Comparison of ENCODE assay signal across 8 mouse cellular contexts in the genomic region with DNA sequence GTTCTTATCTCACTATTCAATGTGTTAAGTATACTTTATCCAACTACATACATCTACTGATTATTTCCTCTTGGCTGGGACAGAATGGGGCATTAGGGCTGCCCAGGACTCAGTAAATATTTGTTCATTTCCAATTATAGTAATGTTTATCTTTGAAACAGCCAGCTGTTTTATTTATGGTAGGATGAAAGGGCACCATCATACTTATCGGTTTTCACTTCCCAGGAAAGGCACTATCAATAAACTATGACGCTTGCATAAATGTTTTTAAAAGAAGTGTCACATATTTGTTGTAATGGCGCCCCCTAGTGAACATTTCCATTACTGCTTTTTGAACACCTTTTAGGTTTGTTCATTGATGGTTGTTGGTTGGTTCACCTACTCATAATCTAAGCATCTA. TPM values are rescaled to one million over a fixed set of nuclear protein-coding genes. Genes with fewer than 3 reads are reported as not detected.
DNase-seq lines count a peak whose midpoint lies in the region; ATAC-seq and TF ChIP-seq lines count a peak whose summit lies in the region.

No protein-coding gene starts in this region.

- no peaks in the 10 kb centered on the region for H3K9me3 ChIP-seq in limb, embryonic 11.5 days (ENCODE audit: control insufficient read depth, low read length)
- no peaks in the 10 kb centered on the region for H3K9me3 ChIP-seq in limb, embryonic 10.5 days (replicated peaks)
- no peaks in the 10 kb centered on the region for H3K9me3 ChIP-seq in intestine, postnatal 0 days (ENCODE audit: control insufficient read depth)
- no peaks in the 10 kb centered on the region for H3K9me3 ChIP-seq in stomach, embryonic 15.5 days

- H3K36me3 ChIP-seq in limb, embryonic 11.5 days (ENCODE audit: control insufficient read depth, insufficient read depth, low read length): no peaks in the 10 kb centered on the region
- no peaks in the 10 kb centered on the region for H3K36me3 ChIP-seq in limb, embryonic 10.5 days
- H3K36me3 ChIP-seq in intestine, postnatal 0 days (ENCODE audit: control insufficient read depth, insufficient read depth): no peaks in the 10 kb centered on the region
- H3K36me3 ChIP-seq in stomach, embryonic 15.5 days: no peaks in the 10 kb centered on the region

- no peak overlapping the region for H3K9ac ChIP-seq in limb, embryonic 11.5 days (ENCODE audit: low read length)
- H3K9ac ChIP-seq in intestine, postnatal 0 days (ENCODE audit: low read depth, low read length): no peak overlapping the region
- H3K9ac ChIP-seq in stomach, embryonic 15.5 days: no peak overlapping the region

- no peak overlapping the region for H3K27ac ChIP-seq in limb, embryonic 11.5 days (replicated peaks; ENCODE audit: low read depth, low read length)
- H3K27ac ChIP-seq in limb, embryonic 10.5 days: no peak overlapping the region
- H3K27ac ChIP-seq in intestine, postnatal 0 days (ENCODE audit: low read depth, low read length): no peak overlapping the region
- no peak overlapping the region for H3K27ac ChIP-seq in stomach, embryonic 15.5 days

- DNase-seq in cerebellum, adult 18-20 months: peak; percentile 15 to 39
- DNase-seq in cerebellum, adult 11 months: no peak
- DNase-seq in limb, embryonic 11.5 days (ENCODE audit: low spot score): peak; percentile 37
- DNase-seq in limb, embryonic 10.5 days (ENCODE audit: low spot score): no peak
- DNase-seq in ZHBTc4 (ENCODE audit: low read depth, low spot score): peak; percentile 60

- no peaks in the 10 kb centered on the region for H3K27me3 ChIP-seq in limb, embryonic 11.5 days (ENCODE audit: control insufficient read depth, insufficient read depth, low read length)
- H3K27me3 ChIP-seq in limb, embryonic 10.5 days (ENCODE audit: low read depth, poor library complexity, severe bottlenecking): no peaks in the 10 kb centered on the region
- no peaks in the 10 kb centered on the region; the same call in 1 of the 2 replicates for H3K27me3 ChIP-seq in intestine, postnatal 0 days (replicated peaks; ENCODE audit: control insufficient read depth, insufficient read depth, low read length)
- peaks cover 5% of the 10 kb centered on the region; the same call in 1 of the 2 replicates for H3K27me3 ChIP-seq in stomach, embryonic 15.5 days (replicated peaks)

- peak; percentile 71 for TF ChIP-seq CTCF in intestine, postnatal 0 days (IDR thresholded peaks at IDR 0.05; ENCODE audit: low read depth)

- ATAC-seq in limb, embryonic 11.5 days (ENCODE audit: insufficient number of reproducible peaks, low FRiP score, low TSS enrichment, low read depth): no peak
- peak; percentile 86 for ATAC-seq in intestine, postnatal 0 days
- peak; percentile 88 for ATAC-seq in stomach, embryonic 15.5 days (ENCODE audit: insufficient read depth, low FRiP score, low read depth)
- no peak for ATAC-seq in erythroid progenitor cell, adult 5-6 weeks (replicated peaks; ENCODE audit: low FRiP score, poor library complexity, severe bottlenecking)

- H3K4me2 ChIP-seq in limb, embryonic 11.5 days (ENCODE audit: low read depth, severe bottlenecking): no peak overlapping the region
- H3K4me2 ChIP-seq in intestine, postnatal 0 days (replicated peaks; ENCODE audit: low read depth): peak overlapping the region; percentile 30; the same call in 1 of the 2 replicates
- no peak overlapping the region for H3K4me2 ChIP-seq in stomach, embryonic 15.5 days

- no peaks in the 10 kb centered on the region for H3K4me1 ChIP-seq in limb, embryonic 11.5 days (ENCODE audit: control insufficient read depth, insufficient read depth, low read length)
- no peaks in the 10 kb centered on the region for H3K4me1 ChIP-seq in limb, embryonic 10.5 days
- H3K4me1 ChIP-seq in intestine, postnatal 0 days (replicated peaks; ENCODE audit: control insufficient read depth, insufficient read depth, low read length): no peaks in the 10 kb centered on the region
- no peaks in the 10 kb centered on the region for H3K4me1 ChIP-seq in stomach, embryonic 15.5 days

- WGBS in limb, embryonic 11.5 days: 2% methylated on average over 3 of the region's 3 CpGs
- WGBS in limb, embryonic 10.5 days: 12% methylated on average over 3 of the region's 3 CpGs
- 0% methylated on average over 3 of the region's 3 CpGs for WGBS in intestine, postnatal 0 days
- WGBS in stomach, embryonic 15.5 days: 5% methylated on average over 3 of the region's 3 CpGs

- no peak overlapping the region for H3K4me3 ChIP-seq in limb, embryonic 11.5 days (ENCODE audit: low read depth, low read length)
- no peak overlapping the region for H3K4me3 ChIP-seq in limb, embryonic 10.5 days
- no peak overlapping the region for H3K4me3 ChIP-seq in intestine, postnatal 0 days (ENCODE audit: low read depth, low read length)
- no peak overlapping the region for H3K4me3 ChIP-seq in stomach, embryonic 15.5 days (replicated peaks)

RNA-seq across cellular contexts. Expression of a gene that starts 35.8 kb away (rescaled TPM):
- 0.11 TPM in 1 of 2 replicates, not detected in the other for polyA plus RNA-seq in limb, embryonic 11.5 days (2014; fragmentation: Nextera tagmentation; extraction: Ambion mirVana)
- 0.05 and 0.06 TPM in 2 replicates for polyA plus RNA-seq in limb, embryonic 10.5 days (2016; fragmentation: Nextera tagmentation; extraction: Ambion mirVana)
- polyA plus RNA-seq in intestine, postnatal 0 days (2015; fragmentation: Nextera tagmentation; extraction: Ambion mirVana): not detected in 2 replicates
- polyA plus RNA-seq in stomach, embryonic 15.5 days (2015; fragmentation: Nextera tagmentation; extraction: Ambion mirVana): 5.2 and 7.9 TPM in 2 replicates
- not detected in 2 replicates for total RNA-seq in erythroid progenitor cell, adult 5-6 weeks (2015; ENCODE audit: low replicate concordance)
- not detected in 2 replicates for total RNA-seq in erythroid progenitor cell, adult 5-6 weeks (2017; ENCODE audit: low replicate concordance)

Comparison
In these comparisons a context has a peak if more than half of its experiments do, and no peak if none do; other contexts are left out.
1. DNase-seq: peak in cerebellum, adult 18-20 months (2 of 2), limb, embryonic 11.5 days (single experiment) and ZHBTc4 (single experiment); none in cerebellum, adult 11 months (single experiment) and limb, embryonic 10.5 days (single experiment).
2. ATAC-seq: peak in intestine, postnatal 0 days (single experiment) and stomach, embryonic 15.5 days (single experiment); none in limb, embryonic 11.5 days (single experiment) and erythroid progenitor cell, adult 5-6 weeks (single experiment).